Mouse (Mus musculus) urinary bladder, adult 18-20 months (tissue): ENCODE data around the gene D630045J12Rik.

Source experiments
- DNase-seq, 2 experiments: peaks; one replicate each; pipeline ENCODE4 v3.0.0; 2022; ENCODE audit warnings: low spot score in 2 of 2, mixed read lengths in 2 of 2

The D630045J12Rik gene

GRCm38 (mm10) chr6:38096961-38097370, 156.8 kb downstream of the D630045J12Rik start:
- DNase-seq = peak; percentile 39

GRCm38 (mm10) chr6:38094701-38095100, 159.1 kb downstream of the D630045J12Rik start:
- DNase-seq = no peak

- no peak for DNase-seq
Measured at GRCm38 (mm10) chr6:38092539-38092938, 161.3 kb downstream of the D630045J12Rik start.

- no peak for DNase-seq
Measured at GRCm38 (mm10) chr6:38087242-38088026, 166.4 kb downstream of the D630045J12Rik start.

- DNase-seq = no peak
Measured at GRCm38 (mm10) chr6:38083204-38083603, 170.6 kb downstream of the D630045J12Rik start.

DNA sequence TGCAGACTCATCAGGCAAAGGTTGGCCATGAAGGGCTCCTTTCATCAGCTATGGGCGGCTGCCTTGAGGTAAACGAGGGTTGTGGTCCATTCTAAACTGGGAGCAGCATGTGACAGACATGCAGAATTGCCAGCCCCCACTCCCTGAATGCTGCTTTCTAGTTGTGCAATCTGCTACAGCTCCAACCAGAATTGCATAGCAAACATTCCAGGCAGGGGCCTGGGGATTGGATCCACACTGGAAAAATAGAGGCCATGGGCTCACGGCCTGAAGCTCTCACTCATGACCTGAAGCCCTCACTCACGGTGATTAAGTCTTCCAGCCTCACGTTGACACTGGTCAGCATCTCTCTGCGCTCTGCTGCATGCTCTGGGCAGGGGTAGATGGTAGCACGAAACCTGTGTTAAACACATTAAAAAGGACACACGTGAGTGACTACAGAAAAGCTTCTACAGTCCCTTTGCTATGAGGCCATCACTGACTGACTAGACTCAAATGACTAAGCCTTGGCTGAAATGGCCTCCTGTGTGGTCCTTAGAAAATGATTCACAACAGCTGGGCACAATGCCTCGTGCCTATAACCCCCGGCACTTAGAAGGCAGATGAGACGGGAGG, 172.0 kb downstream of the D630045J12Rik start:
- DNase-seq = no peak

GRCm38 (mm10) chr6:38080364-38080763, 173.4 kb downstream of the D630045J12Rik start:
- no peak for DNase-seq

GRCm38 (mm10) chr6:38073592-38073991, 180.2 kb downstream of the D630045J12Rik start:
- no peak for DNase-seq
